Mouse (Mus musculus) adrenal gland, adult 8-10 months (tissue): ENCODE data around the gene Nup50. TPM values are rescaled to one million over a fixed set of nuclear protein-coding genes. Genes with fewer than 3 reads are reported as not detected.

Source experiments
- DNase-seq: peaks from one replicate; pipeline ENCODE4 v3.0.0; 2022
- total RNA-seq, 4 experiments: library from RNA; stranded (reverse); gene quantifications; 2 replicates each; pipeline ENCODE4 v1.2.4; 2022

Nup50 gene
- 10 to 100 TPM; 38.0 to 43.1 (median 41.5) TPM for total RNA-seq

- DNase-seq = peak; percentile 99
Measured at GRCm38 (mm10) chr15:84922884-84923507, at the start of gene Nup50. Gene Nup50, plus strand, starts transcription at chr15:84923411.

- no peak for DNase-seq
Measured at GRCm38 (mm10) chr15:84873867-84874266, 49.3 kb upstream of the Nup50 start.

- no peak for DNase-seq
Measured at GRCm38 (mm10) chr15:84877029-84877815, 46.0 kb upstream of the Nup50 start.

GRCm38 (mm10) chr15:84888066-84888465, 35.1 kb upstream of the Nup50 start:
- DNase-seq = no peak

GRCm38 (mm10) chr15:84891246-84891645, 32.0 kb upstream of the Nup50 start:
- no peak for DNase-seq

- peak; percentile 21 for DNase-seq
Measured at GRCm38 (mm10) chr15:84891658-84892057, 31.6 kb upstream of the Nup50 start.

- peak; percentile 4 for DNase-seq
Measured at GRCm38 (mm10) chr15:84896216-84896615, 27.0 kb upstream of the Nup50 start.

- no peak for DNase-seq
Measured at GRCm38 (mm10) chr15:84896664-84897063, 26.5 kb upstream of the Nup50 start.

GRCm38 (mm10) chr15:84898077-84898476, 25.1 kb upstream of the Nup50 start:
- no peak for DNase-seq

GRCm38 (mm10) chr15:84903843-84904385, 19.3 kb upstream of the Nup50 start:
- DNase-seq = no peak

- DNase-seq = no peak
Measured at GRCm38 (mm10) chr15:84913201-84913600, 10.0 kb upstream of the Nup50 start.

GRCm38 (mm10) chr15:84919938-84920337, 3.3 kb upstream of the Nup50 start, which contains the start of gene Gm29666:
Gene Gm29666, minus strand, starts transcription at chr15:84920038.
- DNase-seq = no peak

- peak; percentile 35 for DNase-seq
Measured at GRCm38 (mm10) chr15:84923508-84924181, 434 bp downstream of the Nup50 start.

GRCm38 (mm10) chr15:84924781-84925315, 1.6 kb downstream of the Nup50 start:
- no peak for DNase-seq

- no peak for DNase-seq
Measured at GRCm38 (mm10) chr15:84925495-84926018, 2.3 kb downstream of the Nup50 start.

GRCm38 (mm10) chr15:84932351-84932750, 9.1 kb downstream of the Nup50 start:
- DNase-seq = no peak

- no peak for DNase-seq
Measured at GRCm38 (mm10) chr15:84934901-84935300, 11.7 kb downstream of the Nup50 start.

- DNase-seq = no peak
Measured at GRCm38 (mm10) chr15:84940102-84940501, 16.9 kb downstream of the Nup50 start.

GRCm38 (mm10) chr15:84942647-84943285, 19.6 kb downstream of the Nup50 start:
- DNase-seq = no peak

- DNase-seq = no peak
Measured at GRCm38 (mm10) chr15:84944319-84944718, 21.1 kb downstream of the Nup50 start.

GRCm38 (mm10) chr15:84948990-84949389, 25.8 kb downstream of the Nup50 start:
- DNase-seq = no peak

GRCm38 (mm10) chr15:84950053-84950452, 26.8 kb downstream of the Nup50 start:
- DNase-seq = no peak
